Mouse (Mus musculus) inflammation-experienced regulatory T-cells, adult 6 months (primary cell): ENCODE data around the gene Efcc1. TPM values are rescaled to one million over a fixed set of nuclear protein-coding genes. Genes with fewer than 3 reads are reported as not detected.

ENCODE experiments used
- ATAC-seq: one replicate; pipeline ENCODE4 v1.8.0; 2017
- polyA plus RNA-seq, 3 experiments: library from polyadenylated mRNA; unstranded; fragments of 100-300 nt; shearing (Covaris generic); gene quantifications; one replicate each; pipeline ENCODE4 v1.2.1; 2017

Gene Efcc1
- under 1 TPM in 2 of 3 experiments, not detected in 1; 0.30 to 0.87 TPM for polyA plus RNA-seq

DNA sequence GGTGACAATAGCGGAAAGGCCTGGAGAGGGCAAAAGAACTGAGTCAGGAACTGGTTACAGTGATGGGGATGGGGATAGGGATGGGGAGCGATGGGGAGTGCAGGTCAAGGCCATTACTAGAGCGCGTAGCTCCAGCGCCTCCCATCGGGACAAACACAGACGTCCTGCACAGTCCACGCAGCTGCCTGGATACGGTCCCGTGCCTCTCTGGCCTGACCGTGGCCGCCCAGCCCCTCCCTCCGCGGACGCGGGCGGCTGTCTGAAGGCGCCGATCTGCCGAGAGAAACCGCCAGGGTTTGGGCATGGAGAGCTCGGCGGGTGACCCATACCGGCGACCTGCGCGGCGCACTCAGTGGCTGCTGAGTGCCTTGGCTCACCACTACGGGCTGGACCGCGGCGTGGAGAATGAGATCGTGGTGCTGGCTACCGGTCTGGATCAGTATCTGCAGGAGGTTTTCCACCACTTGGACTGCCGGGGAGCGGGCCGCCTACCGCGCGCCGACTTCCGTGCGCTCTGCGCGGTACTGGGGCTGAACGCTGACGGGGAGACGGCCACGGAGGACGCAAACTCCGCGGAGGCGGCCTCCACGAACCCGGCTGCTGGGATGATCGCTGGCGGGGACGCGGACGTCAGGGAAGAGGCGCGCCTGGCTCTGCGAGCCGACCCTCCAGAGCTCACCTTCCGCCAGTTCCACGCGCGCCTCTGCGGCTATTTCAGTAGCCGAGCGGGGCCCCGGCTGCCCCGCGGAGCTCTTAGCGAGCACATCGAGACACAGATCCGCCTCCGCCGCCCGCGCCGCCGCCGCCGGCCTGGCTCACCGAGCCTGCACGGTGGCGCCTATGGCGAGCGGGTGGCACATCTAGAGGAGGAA lies at the start of gene Efcc1:
TSS of gene Efcc1 (plus strand) at position 279 of the 872 bp plus-strand sequence.
- no peak for ATAC-seq

GRCm38 (mm10) chr6:87695947-87696346 lies 34.7 kb upstream of the Efcc1 start:
- no peak for ATAC-seq

- ATAC-seq = no peak
Observed at GRCm38 (mm10) chr6:87696544-87696943, 34.1 kb upstream of the Efcc1 start.

DNA sequence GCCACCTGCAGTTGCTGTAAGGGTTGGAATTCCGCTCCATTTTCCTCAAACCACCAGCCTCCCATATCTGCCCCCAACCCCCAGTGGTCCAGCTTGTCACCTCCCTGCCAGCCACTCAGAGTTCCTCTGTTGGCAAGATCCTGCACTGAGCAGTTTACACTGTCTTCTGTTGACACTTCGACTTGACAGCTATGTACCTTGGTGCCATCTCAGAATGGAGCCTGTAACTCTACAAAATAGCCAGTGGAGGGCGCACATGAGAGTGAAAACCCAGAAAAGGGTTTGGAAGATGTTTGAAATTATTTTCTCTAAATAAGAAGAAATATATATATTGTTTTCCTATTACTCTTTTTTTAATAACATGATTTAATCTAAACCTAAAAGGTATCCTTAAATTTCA lies 24.4 kb upstream of the Efcc1 start:
- no peak for ATAC-seq

GRCm38 (mm10) chr6:87712311-87712710 lies 18.4 kb upstream of the Efcc1 start:
- ATAC-seq = no peak

GRCm38 (mm10) chr6:87714091-87714490 lies 16.6 kb upstream of the Efcc1 start:
- ATAC-seq = no peak

DNA sequence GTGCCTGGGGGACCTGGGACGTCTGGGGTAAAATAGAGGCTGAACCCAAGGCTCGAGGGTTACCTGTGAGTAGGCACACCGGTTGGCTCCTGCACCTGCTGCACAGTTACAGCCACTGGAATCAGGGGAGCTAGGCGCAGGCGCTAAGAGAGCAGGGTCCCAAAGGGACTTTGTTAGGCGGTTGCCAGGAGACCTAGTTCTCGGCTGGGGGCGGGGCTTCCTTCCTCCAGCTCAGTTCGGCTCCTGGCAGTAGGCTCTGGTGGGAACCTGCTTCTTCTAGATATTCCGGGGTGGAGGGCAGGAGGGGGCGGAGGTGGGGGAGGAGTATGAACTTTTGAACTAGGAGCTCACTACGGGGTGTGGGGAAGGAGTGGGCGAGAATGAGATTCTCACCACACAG lies 8.0 kb upstream of the Efcc1 start:
- peak; percentile 69 for ATAC-seq

GRCm38 (mm10) chr6:87725267-87725912 lies 5.3 kb upstream of the Efcc1 start:
- ATAC-seq = peak; percentile 43

DNA sequence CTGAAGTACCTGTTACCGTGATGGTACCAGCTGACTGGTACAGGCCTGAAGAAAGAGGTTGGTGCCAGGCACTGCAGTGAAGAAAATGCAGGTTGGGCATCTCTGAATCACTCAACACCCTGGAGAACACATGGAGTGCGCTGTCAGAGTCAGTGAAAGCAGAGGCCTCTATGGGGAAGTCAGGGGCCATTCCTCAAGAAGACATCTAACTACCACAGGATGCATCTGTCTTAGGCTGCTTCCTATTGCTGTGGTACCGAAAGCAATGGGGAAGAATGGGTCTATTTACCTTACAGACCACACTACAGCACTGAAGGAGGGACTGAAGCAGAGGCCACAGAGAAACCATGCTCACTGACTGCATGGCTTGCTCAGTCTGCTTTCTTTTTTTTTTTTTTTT lies 2.6 kb upstream of the Efcc1 start:
- ATAC-seq = no peak

GRCm38 (mm10) chr6:87730141-87730540 lies 528 bp upstream of the Efcc1 start:
- ATAC-seq = no peak

- no peak for ATAC-seq
Observed at GRCm38 (mm10) chr6:87731463-87732095, 910 bp downstream of the Efcc1 start.

DNA sequence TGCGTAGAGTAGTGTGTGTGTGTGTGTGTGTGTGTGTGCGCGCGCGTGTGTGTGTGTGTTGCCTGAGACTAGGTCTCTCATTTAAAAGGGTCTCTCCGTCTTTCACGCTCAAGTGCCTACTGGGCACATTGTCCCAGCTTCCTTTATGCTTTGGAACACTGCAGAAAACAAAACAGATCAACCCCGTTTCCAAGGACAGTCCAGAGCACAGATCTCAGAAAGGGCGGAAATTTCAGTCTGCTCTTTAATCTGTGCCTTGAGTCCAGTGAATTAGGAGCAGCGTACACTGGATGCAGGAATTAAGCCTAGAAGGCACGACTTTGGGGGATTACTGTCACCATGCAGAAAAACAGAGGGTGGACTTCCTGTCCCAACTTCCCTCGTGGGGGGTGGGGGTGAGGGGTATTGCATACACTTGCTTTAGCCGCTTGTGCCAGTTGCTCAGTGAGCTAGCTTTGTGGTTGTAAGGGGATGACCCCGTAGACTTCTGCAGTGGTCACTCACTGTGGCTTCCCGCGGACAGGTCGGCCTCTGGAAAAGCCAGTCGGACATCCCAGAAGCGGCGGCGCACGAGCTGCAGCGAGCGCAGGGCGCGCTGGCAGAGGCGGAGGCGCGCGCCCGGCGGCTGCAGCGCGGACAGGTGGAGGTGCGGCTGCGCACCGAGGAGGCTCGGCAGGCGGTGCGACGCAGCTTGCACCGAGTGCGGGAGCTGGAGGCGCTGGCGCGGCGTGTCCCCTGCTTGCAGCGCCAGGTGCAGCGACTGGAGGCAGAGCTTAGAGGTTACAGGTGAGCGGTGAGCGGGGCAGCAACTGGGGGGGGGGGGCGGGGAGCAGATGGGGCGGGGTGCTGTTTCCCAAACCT lies 1.7 kb downstream of the Efcc1 start:
- ATAC-seq = no peak

DNA sequence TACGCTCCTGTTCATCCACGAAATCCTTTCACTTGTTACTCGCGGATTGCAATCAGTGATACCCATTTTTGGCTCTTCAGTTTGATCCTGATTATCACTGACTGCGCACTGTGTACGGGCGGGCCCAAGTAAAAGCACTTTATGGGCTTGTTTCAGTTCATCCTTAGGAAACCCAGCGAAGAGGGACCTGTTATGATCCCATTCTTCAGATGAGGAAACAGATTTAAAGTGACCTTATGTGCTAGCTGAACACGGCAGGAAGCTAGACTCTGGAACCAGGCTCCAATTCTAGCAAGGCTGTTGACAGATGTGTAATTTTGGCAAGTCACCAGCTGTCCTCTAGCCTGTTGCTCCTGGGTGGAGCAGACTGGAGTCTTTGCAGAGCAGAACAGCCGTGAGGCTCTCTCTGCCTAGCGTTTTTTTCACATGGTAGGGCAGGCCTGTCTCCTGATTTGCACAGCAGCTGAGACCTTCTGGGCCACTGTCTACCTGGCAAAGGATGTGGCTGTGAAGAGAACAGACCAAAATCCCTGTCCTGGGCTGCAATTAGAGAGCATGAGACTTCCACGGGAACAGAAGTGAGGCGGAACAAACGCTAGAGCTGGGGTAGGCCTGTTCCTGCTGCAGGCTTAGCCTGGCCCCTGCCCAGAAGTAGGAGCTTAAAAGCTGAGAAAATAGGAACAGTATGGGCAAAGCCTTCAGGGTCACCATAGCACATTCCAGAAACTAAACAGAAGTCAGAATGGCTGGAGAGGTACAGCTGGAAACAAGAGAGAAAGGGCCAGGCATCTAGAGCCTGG lies 2.7 kb downstream of the Efcc1 start:
- no peak for ATAC-seq

- ATAC-seq = no peak
Observed at GRCm38 (mm10) chr6:87734136-87734535, 3.5 kb downstream of the Efcc1 start.

GRCm38 (mm10) chr6:87736923-87737322 lies 6.3 kb downstream of the Efcc1 start:
- no peak for ATAC-seq

DNA sequence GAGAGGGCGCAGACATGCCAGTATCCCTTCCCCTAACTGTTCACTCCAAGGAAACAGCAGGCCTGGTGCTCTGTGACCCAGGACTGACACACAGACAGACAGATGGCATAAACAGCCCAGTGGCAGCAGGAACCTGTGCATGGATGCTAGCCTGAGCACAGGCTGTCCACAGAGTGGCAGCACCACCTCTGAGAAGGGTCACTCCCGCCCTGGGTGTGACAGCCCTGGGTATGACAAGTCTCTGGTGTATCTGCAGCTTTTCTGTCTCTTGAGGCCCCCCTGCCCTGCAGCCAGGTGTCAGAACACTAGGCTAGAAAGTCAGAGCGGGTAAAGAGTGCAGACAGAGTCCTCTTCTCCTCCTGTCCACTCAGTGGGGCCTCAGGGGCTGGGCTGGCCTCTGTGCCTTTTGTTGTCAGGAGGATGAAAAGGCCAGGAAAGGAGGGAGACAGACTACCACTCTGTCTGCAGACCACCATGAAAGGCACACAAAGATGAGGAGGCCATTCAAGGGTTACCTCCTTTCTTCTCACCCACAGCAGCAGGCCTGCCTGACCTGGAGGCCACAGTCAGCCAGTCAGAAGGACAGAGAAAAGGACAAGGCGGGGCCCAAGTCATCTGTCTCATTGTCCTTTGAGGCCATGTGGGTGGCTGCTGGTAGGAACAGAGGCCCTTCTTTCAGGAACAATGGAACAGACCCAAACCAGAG lies 7.4 kb downstream of the Efcc1 start:
- no peak for ATAC-seq

GRCm38 (mm10) chr6:87739898-87740297 lies 9.2 kb downstream of the Efcc1 start:
- no peak for ATAC-seq

DNA sequence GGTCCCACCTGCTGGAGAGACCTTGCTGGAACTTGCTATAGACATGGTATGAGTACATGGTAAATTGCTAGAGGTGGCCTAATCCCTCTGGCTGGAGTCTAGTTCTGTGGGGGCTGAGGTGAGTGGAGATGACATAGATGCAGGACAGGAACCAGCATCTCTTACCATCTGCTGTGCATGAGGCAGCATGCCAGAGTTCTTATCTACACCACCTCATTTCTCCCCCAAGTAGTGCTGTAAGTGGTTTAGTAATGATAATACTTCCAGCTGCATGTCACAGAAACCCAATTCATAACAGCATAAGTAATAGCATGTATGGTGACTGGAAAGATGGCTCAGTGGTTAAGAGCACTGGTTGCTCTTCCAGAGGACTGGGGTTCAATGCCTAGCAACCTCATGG lies 9.8 kb downstream of the Efcc1 start:
- ATAC-seq = no peak

DNA sequence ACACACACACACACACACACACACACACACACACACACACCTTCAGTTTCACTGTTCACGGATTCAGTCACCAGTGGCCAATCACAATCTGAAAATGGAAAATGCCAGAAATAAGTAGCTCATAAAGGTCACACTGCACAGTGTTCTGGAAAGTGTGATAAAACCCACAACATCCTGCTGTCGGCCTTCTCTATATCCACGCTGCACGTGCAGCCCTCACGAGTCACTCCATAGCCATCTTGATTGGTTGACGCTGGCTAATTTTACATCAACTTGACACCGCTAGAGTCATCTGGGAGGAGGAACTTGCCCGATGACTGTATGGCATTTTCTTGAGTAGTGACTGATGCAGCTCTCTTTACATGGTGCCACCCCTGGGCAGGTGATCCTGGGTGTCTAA lies 11.3 kb downstream of the Efcc1 start:
- ATAC-seq = peak; percentile 50

DNA sequence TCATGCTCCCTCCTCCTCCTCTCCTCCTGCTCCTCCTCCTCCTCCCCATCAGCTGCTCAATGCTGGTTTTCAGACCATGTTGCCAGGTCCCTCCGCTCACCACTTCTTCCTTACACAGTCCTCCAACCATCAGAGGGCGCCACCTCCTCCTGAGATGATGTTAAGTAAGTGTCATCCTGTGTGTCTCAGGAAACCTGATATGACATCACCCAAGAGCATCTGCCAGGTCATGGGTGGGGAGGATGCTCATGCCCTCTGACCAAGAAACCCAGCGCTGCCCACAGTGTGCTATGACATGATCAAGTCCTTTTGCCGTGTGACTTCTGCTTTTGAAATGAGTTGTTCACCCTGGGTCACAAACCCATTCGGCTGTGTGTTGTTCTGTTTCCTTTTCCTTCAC lies 12.1 kb downstream of the Efcc1 start:
- ATAC-seq = no peak

GRCm38 (mm10) chr6:87743281-87743680 lies 12.6 kb downstream of the Efcc1 start:
- no peak for ATAC-seq
